Mouse (Mus musculus): ENCODE data around the gene Akap9.
"Not testable (repeated sequence)": the region's sequence is repeated elsewhere in the genome, so short reads cannot be mapped to it uniquely, and the experiment has no call there.

Akap9 gene

GRCm38 (mm10) chr5:4040922-4041321 lies 113.1 kb downstream of the Akap9 start:
- DNase-seq, result no peak

GRCm38 (mm10) chr5:4060313-4060712 lies 132.5 kb downstream of the Akap9 start:
- no peak for DNase-seq

GRCm38 (mm10) chr5:4066476-4067115 lies 138.7 kb downstream of the Akap9 start:
- no peak for DNase-seq

- no peak for DNase-seq
Observed at GRCm38 (mm10) chr5:4067203-4067602, 139.3 kb downstream of the Akap9 start.

GRCm38 (mm10) chr5:4079086-4079485 lies 151.2 kb downstream of the Akap9 start:
- DNase-seq, result no peak

GRCm38 (mm10) chr5:4080861-4081260 lies 153.0 kb downstream of the Akap9 start:
- DNase-seq, result no peak

- DNase-seq, result no peak
Observed at GRCm38 (mm10) chr5:4081513-4081912, 153.7 kb downstream of the Akap9 start.

GRCm38 (mm10) chr5:4084948-4085347 lies 157.1 kb downstream of the Akap9 start:
- DNase-seq, result no peak

- no peak for DNase-seq
Observed at GRCm38 (mm10) chr5:4086309-4086708, 158.5 kb downstream of the Akap9 start.

GRCm38 (mm10) chr5:4088190-4088589 lies 160.3 kb downstream of the Akap9 start:
- DNase-seq, result no peak

GRCm38 (mm10) chr5:4094471-4094870 lies 166.6 kb downstream of the Akap9 start:
- no peak for DNase-seq

- no peak for DNase-seq
Observed at GRCm38 (mm10) chr5:4101031-4101430, 173.2 kb downstream of the Akap9 start.

- DNase-seq, result no peak
Observed at GRCm38 (mm10) chr5:4101770-4102169, 173.9 kb downstream of the Akap9 start.

GRCm38 (mm10) chr5:4103626-4104340 lies 175.9 kb downstream of the Akap9 start:
- DNase-seq, result no peak

GRCm38 (mm10) chr5:4104341-4105040 lies 176.6 kb downstream of the Akap9 start, which contains the start of gene Cyp51:
Gene Cyp51 (minus strand): TSS chr5:4104746.
- DNase-seq, result peak; percentile 84 to 89

GRCm38 (mm10) chr5:4105651-4106186 lies 177.9 kb downstream of the Akap9 start:
- no peak for DNase-seq

- not testable (repeated sequence) for DNase-seq
Observed at GRCm38 (mm10) chr5:4107056-4107455, 179.2 kb downstream of the Akap9 start.

- DNase-seq, result no peak
Observed at GRCm38 (mm10) chr5:4112570-4113098, 184.8 kb downstream of the Akap9 start.

Measured in thymus, postnatal 36 days (tissue).